Mouse (Mus musculus): ENCODE measurements around the gene Kif12.

The Kif12 gene

GRCm38 (mm10) chr4:63171969-63172685 lies at the start of gene Kif12:
Gene Kif12, minus strand, starts transcription at chr4:63172131.
- no peak for DNase-seq (ENCODE audit: low read depth)

- no peak for DNase-seq (ENCODE audit: low read depth)
Observed at GRCm38 (mm10) chr4:63221096-63221958, 49.4 kb upstream of the Kif12 start.

GRCm38 (mm10) chr4:63219635-63220034 lies 47.7 kb upstream of the Kif12 start:
- DNase-seq (ENCODE audit: low read depth), result no peak

GRCm38 (mm10) chr4:63219059-63219458 lies 47.1 kb upstream of the Kif12 start:
- DNase-seq (ENCODE audit: low read depth), result no peak

- DNase-seq (ENCODE audit: low read depth), result no peak
Observed at GRCm38 (mm10) chr4:63217513-63217912, 45.6 kb upstream of the Kif12 start.

GRCm38 (mm10) chr4:63216566-63216965 lies 44.6 kb upstream of the Kif12 start:
- DNase-seq (ENCODE audit: low read depth), result no peak

GRCm38 (mm10) chr4:63215993-63216531 lies 44.1 kb upstream of the Kif12 start:
- no peak for DNase-seq (ENCODE audit: low read depth)

- DNase-seq (ENCODE audit: low read depth), result no peak
Observed at GRCm38 (mm10) chr4:63215185-63215992, 43.5 kb upstream of the Kif12 start.

- DNase-seq (ENCODE audit: low read depth), result no peak
Observed at GRCm38 (mm10) chr4:63213907-63214621, 42.1 kb upstream of the Kif12 start, which contains the start of gene Col27a1. Gene Col27a1, plus strand, starts transcription at chr4:63214004.

- DNase-seq (ENCODE audit: low read depth), result no peak
Observed at GRCm38 (mm10) chr4:63205583-63205982, 33.7 kb upstream of the Kif12 start.

- no peak for DNase-seq (ENCODE audit: low read depth)
Observed at GRCm38 (mm10) chr4:63203874-63204273, 31.9 kb upstream of the Kif12 start.

GRCm38 (mm10) chr4:63199366-63199765 lies 27.4 kb upstream of the Kif12 start:
- DNase-seq (ENCODE audit: low read depth), result no peak

GRCm38 (mm10) chr4:63194366-63194765 lies 22.4 kb upstream of the Kif12 start:
- DNase-seq (ENCODE audit: low read depth), result no peak

- DNase-seq (ENCODE audit: low read depth), result no peak
Observed at GRCm38 (mm10) chr4:63191641-63192040, 19.7 kb upstream of the Kif12 start.

- peak; percentile 86 for DNase-seq (ENCODE audit: low read depth)
Observed at GRCm38 (mm10) chr4:63186281-63186870, 14.4 kb upstream of the Kif12 start.

GRCm38 (mm10) chr4:63181556-63181955 lies 9.6 kb upstream of the Kif12 start:
- no peak for DNase-seq (ENCODE audit: low read depth)

- no peak for DNase-seq (ENCODE audit: low read depth)
Observed at GRCm38 (mm10) chr4:63171122-63171521, 809 bp downstream of the Kif12 start.

GRCm38 (mm10) chr4:63170061-63170460 lies 1.9 kb downstream of the Kif12 start:
- no peak for DNase-seq (ENCODE audit: low read depth)

- no peak for DNase-seq (ENCODE audit: low read depth)
Observed at GRCm38 (mm10) chr4:63166323-63166722, 5.6 kb downstream of the Kif12 start.

- no peak for DNase-seq (ENCODE audit: low read depth)
Observed at GRCm38 (mm10) chr4:63165636-63166035, 6.3 kb downstream of the Kif12 start.

Data from fibroblast of lung, adult 2 months (primary cell).